Mouse (Mus musculus) E14TG2a.4 (cell line): ENCODE results near the gene Trp73.

Source experiments
- H3K27me3 ChIP-seq: 2 replicates; pipeline ENCODE4 v1.6.1; 2014; ENCODE audit warnings: low read length, control low read depth; ENCODE audit not compliant: insufficient read depth
- H3K36me3 ChIP-seq: 2 replicates; pipeline ENCODE4 v1.6.1; 2014; ENCODE audit warnings: low read length, control low read depth; ENCODE audit not compliant: insufficient read depth
- H3K4me1 ChIP-seq: replicated peaks from 2 replicates; pipeline ENCODE4 v1.6.1; 2014; ENCODE audit warnings: low read depth, low read length, control low read depth
- H3K4me3 ChIP-seq: replicated peaks from 2 replicates; pipeline ENCODE4 v1.5.1; 2014; ENCODE audit warnings: mild to moderate bottlenecking, low read length
- H3K9me3 ChIP-seq: 2 replicates; pipeline ENCODE4 v1.6.1; 2014; ENCODE audit warnings: low read length, control low read depth
- CTCF ChIP-seq: conservative IDR thresholded peaks from 2 replicates; pipeline ENCODE4 v1.5.1; 2014; ENCODE audit warnings: low read length
- NANOG ChIP-seq: IDR thresholded peaks from 2 replicates; pipeline ENCODE4 v1.6.1; 2014; ENCODE audit warnings: borderline replicate concordance, low read length, mixed read lengths
- POU5F1 ChIP-seq: IDR thresholded peaks from 2 replicates; pipeline ENCODE4 v1.6.1; 2014; ENCODE audit warnings: low read length, borderline replicate concordance

Gene Trp73

GRCm38 (mm10) chr4:154026441-154026761 lies 113.6 kb downstream of the Trp73 start:
- TF ChIP-seq CTCF = no peak
- no peak for TF ChIP-seq NANOG
- TF ChIP-seq POU5F1 = no peak
- H3K27me3 ChIP-seq = peaks cover 63% of the 10 kb centered on the region
- no peaks in the 10 kb centered on the region for H3K9me3 ChIP-seq
- H3K4me3 ChIP-seq = peak overlapping the region; percentile 65
- peaks cover 37% of the 10 kb centered on the region for H3K4me1 ChIP-seq
- peaks cover 12% of the 10 kb centered on the region for H3K36me3 ChIP-seq

DNA sequence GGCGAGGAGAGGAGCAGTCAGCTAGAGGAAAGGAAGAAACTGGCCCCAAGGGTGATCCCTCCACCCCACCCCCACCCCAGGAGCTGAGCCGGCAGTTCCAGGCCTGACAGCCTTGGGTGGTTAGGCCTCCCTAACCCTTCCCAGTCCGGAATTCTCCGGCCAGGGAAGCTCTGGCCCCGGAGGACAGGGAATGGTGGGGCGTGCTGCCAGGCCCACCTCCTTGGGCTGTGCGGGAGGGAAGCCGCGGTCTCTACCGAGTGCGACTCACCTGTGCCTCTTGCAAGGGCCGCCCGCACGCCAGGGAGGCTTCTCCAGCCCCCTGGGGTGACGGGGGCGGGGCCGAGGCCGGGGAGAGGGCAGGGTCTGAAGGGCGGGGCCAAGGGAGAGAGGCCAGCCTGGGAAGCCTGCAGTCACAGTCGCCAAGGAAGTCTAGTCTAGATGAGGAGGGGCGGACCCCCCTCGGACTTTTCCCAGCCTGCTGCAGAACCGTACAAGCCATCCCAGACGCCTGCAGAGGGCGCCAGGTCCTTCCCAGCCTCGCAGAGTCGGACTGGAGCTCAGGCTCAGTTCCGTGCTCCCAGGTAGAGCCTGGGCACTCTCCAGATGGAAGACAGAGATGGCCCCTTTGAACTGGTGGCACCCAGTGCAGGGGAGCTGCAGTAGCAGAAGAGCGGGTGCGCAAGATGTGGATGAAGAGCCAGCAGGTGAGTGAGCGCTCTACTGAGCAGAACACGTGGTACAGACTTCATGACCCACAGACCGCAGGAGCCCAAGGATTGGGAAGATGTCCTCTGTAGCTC lies 114.2 kb downstream of the Trp73 start, which contains the start of gene Smim1:
Smim1 (minus strand) TSS at position 590 of the 800 bp plus-strand sequence.
- no peak for TF ChIP-seq NANOG
- TF ChIP-seq POU5F1 = no peak
- peak; percentile 41 for TF ChIP-seq CTCF
- H3K27me3 ChIP-seq = peaks cover 58% of the 10 kb centered on the region

DNA sequence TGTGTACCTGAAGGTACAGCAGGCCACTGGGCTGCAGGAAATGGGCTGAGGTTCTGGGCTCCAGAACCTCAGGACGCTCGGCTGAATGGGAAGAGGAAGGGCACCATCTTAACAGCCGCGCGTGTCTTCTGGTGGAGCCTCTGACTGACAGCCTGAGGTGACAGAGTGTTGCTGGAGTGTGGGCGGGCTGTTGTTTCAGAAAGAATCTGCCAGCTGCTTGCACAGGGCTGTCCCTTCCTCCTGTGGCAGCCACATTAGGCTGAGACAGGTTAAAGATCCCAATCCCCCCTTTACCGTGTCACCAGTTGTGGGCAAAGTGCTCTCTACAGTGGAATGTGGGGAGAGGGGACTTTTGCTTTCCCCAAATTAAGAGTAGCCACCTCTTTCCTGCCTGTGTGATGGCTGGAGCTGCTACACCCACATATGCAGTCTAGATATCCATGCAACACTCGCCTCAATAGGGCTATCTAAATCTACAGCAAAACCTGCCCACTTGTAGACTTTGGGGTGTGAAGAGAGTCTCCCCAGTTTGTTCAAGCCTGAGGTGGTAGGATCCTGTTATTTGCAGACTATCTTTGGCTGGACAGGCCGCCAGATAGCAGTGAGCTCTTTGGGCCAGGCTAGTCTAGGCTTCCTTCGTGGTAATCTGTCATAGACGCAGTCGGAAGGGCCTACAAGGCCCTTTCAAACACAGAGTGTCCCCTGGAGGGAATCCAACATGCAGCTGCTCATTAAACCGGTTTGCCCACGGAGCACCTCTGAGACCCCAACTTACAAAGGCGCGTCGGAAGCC lies 115.1 kb downstream of the Trp73 start:
- peaks cover 49% of the 10 kb centered on the region for H3K27me3 ChIP-seq
- no peaks in the 10 kb centered on the region for H3K9me3 ChIP-seq
- TF ChIP-seq POU5F1 (no peak), CTCF (no peak), NANOG (no peak)
- peak overlapping the region; percentile 65; the same call in 1 of the 2 replicates for H3K4me3 ChIP-seq
- H3K4me1 ChIP-seq = peaks cover 43% of the 10 kb centered on the region
- H3K36me3 ChIP-seq = peaks cover 27% of the 10 kb centered on the region

More for the DNA sequence above, 114.2 kb downstream of the Trp73 start, which contains the start of gene Smim1:
- Histone ChIP-seq H3K9me3 (no peaks in the 10 kb centered on the region), H3K4me3 (peak within 1 kb of the TSS; percentile 65), H3K36me3 (peaks cover 18% of the 10 kb centered on the region), H3K4me1 (peaks cover 41% of the 10 kb centered on the region)

GRCm38 (mm10) chr4:154023754-154024601 lies 116.0 kb downstream of the Trp73 start:
- Histone ChIP-seq H3K27me3 (peaks cover 42% of the 10 kb centered on the region), H3K36me3 (peaks cover 36% of the 10 kb centered on the region), H3K9me3 (no peaks in the 10 kb centered on the region), H3K4me1 (peaks cover 43% of the 10 kb centered on the region), H3K4me3 (no peak overlapping the region)
- no peak for TF ChIP-seq NANOG
- TF ChIP-seq CTCF = no peak
- TF ChIP-seq POU5F1 = no peak

GRCm38 (mm10) chr4:154022844-154023243 lies 117.2 kb downstream of the Trp73 start:
- TF ChIP-seq NANOG = no peak
- TF ChIP-seq POU5F1 = no peak
- TF ChIP-seq CTCF = no peak
- Histone ChIP-seq H3K4me3 (no peak overlapping the region), H3K4me1 (peaks cover 43% of the 10 kb centered on the region), H3K27me3 (peaks cover 37% of the 10 kb centered on the region), H3K36me3 (peaks cover 48% of the 10 kb centered on the region), H3K9me3 (no peaks in the 10 kb centered on the region)

- Histone ChIP-seq H3K4me3 (no peak overlapping the region), H3K4me1 (peaks cover 43% of the 10 kb centered on the region), H3K27me3 (peaks cover 33% of the 10 kb centered on the region), H3K9me3 (no peaks in the 10 kb centered on the region), H3K36me3 (peaks cover 51% of the 10 kb centered on the region)
- TF ChIP-seq CTCF = no peak
- TF ChIP-seq POU5F1 = no peak
- no peak for TF ChIP-seq NANOG
These were observed 117.6 kb downstream of the Trp73 start for GRCm38 (mm10) chr4:154022407-154022806.

- H3K4me3 ChIP-seq = no peak overlapping the region
- H3K27me3 ChIP-seq = peaks cover 23% of the 10 kb centered on the region
- H3K9me3 ChIP-seq = no peaks in the 10 kb centered on the region
- H3K4me1 ChIP-seq = peaks cover 43% of the 10 kb centered on the region
- H3K36me3 ChIP-seq = peaks cover 61% of the 10 kb centered on the region
- no peak for TF ChIP-seq CTCF
- no peak for TF ChIP-seq POU5F1
- TF ChIP-seq NANOG = no peak
These were observed 118.6 kb downstream of the Trp73 start for GRCm38 (mm10) chr4:154021432-154021831.

DNA sequence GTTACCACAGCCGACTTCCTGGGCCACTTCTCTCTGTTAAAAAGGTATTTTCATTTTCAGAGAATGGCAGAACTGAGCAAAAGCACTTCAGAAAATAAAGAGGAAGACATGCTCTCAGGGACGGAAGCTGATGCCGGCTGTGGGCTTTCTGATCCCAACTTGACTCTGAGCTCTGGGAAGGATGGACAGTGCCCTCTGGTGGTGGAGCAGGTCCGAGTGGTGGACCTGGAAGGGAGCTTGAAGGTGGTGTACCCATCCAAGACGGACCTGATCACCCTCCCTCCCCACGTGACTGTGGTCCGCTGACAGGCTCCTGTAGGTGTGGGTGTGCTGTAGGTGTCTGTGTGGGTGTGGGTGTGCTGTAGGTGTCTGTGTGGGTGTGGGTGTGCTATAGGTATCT lies 120.4 kb downstream of the Trp73 start:
- Histone ChIP-seq H3K36me3 (peaks cover 80% of the 10 kb centered on the region), H3K4me1 (peaks cover 45% of the 10 kb centered on the region), H3K4me3 (no peak overlapping the region), H3K9me3 (no peaks in the 10 kb centered on the region), H3K27me3 (peaks cover 10% of the 10 kb centered on the region)
- TF ChIP-seq NANOG = no peak
- TF ChIP-seq POU5F1 = no peak
- TF ChIP-seq CTCF = peak; percentile 54
